Mouse (Mus musculus) gastrocnemius, adult 8-10 months (tissue): ENCODE data around the gene Vmn2r41. TPM values are rescaled to one million over a fixed set of nuclear protein-coding genes. Genes with fewer than 3 reads are reported as not detected.
"Not testable (repeated sequence)": the region's sequence is repeated elsewhere in the genome, so short reads cannot be mapped to it uniquely, and the experiment has no call there.

Source experiments
- DNase-seq, 2 experiments: peaks; one replicate each; pipeline ENCODE4 v3.0.0; 2022; ENCODE audit warnings: low spot score in 2 of 2
- total RNA-seq, 4 experiments: library from RNA; stranded (reverse); gene quantifications; 2 replicates each; pipeline ENCODE4 v1.2.4; 2022

Gene Vmn2r41
- total RNA-seq = not detected

DNA sequence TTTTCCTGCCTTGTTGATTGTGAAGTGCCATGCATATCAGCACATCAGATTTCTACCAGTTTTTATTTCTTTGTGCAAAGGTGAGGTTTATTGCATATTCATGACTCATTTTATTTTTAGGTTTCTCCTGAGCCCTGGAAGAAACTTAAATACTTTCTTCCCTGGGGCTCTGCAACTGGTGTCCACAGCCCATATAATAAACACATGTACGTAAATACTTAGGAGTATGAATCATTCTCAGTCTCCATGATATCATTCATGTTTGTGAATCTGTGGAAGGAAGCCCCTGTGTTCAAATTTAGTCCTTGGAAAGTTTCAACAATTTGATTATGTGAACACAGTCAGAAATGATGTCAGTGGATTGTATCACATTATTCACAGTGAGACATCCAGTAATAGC lies at the start of gene Vmn2r41:
Gene Vmn2r41 (minus strand): TSS at position 101 of the 400 bp plus-strand sequence.
- DNase-seq = not testable (repeated sequence)

DNA sequence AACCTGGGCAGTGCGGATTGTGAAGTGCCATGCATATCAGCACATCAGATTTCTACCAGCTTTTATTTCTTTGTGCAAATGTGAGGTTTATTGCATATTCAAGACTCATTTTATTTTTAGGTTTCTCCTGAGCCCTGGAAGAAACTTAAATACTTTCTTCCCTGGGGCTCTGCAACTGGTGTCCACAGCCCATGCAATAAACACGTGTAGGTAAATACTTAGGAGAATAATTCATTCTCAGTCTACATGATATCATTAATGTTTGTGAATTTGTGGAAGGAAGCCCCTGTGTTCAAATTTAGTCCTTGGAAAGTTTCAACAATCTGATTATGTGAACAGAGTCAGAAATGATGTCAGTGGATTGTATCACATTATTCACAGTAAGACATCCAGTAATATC lies 38.8 kb upstream of the Vmn2r41 start, which contains the start of gene Vmn2r42:
Gene Vmn2r42 (minus strand): TSS at position 101 of the 400 bp plus-strand sequence.
- DNase-seq = not testable (repeated sequence)

DNA sequence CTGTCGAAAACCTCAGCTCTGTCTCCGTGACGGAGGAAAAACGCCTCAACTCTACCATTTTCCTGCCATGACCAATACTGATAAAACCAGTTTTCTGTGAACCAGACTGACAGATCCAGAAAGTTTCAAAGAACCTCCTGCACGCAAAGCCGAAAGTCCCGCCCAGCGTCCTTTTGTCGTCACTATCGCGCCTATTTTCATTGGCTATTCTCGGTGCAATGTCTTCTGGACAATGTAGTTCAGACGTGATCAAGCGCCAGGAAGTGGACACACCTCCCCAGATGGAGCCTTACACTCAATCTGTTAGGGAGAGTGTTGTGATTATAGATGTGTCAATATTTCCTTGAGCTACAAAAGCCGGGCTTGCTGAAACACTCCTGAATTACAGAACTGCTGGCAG lies 68.6 kb downstream of the Vmn2r41 start:
- not testable (repeated sequence) for DNase-seq

Other genes with a start within 250 kb of the Vmn2r41 start
- not detected for gene Vmn2r42, start 38.7 kb upstream of the Vmn2r41 start, total RNA-seq
- not detected for gene Vmn2r43, start 98.9 kb upstream of the Vmn2r41 start, total RNA-seq
- not detected for gene Vmn2r44, start 221.7 kb upstream of the Vmn2r41 start, total RNA-seq